Mouse (Mus musculus): ENCODE measurements around the gene Hmcn2. TPM values are rescaled to one million over a fixed set of nuclear protein-coding genes. Genes with fewer than 3 reads are reported as not detected.

Gene Hmcn2
- polyA plus RNA-seq, 1 experiment from 2014 or later = 0.64 TPM

GRCm38 (mm10) chr2:31446036-31446435 lies 131.8 kb downstream of the Hmcn2 start:
- H3K27me3 ChIP-seq = no peaks in the 10 kb centered on the region
- H3K9me3 ChIP-seq (replicated peaks) = no peaks in the 10 kb centered on the region
- peaks cover 12% of the 10 kb centered on the region for H3K4me1 ChIP-seq (replicated peaks)
- H3K9ac ChIP-seq = no peak overlapping the region
- 49% methylated on average over 4 of the region's 4 CpGs for WGBS (ENCODE audit: insufficient replicate concordance)
- no peak overlapping the region for H3K4me3 ChIP-seq (replicated peaks)
- no peaks in the 10 kb centered on the region for H3K36me3 ChIP-seq (replicated peaks)
- H3K4me2 ChIP-seq = no peak overlapping the region
- no peak overlapping the region for H3K27ac ChIP-seq (replicated peaks)
- no peak for ATAC-seq (ENCODE audit: insufficient read depth)

- Histone ChIP-seq H3K27ac (replicated peaks) (no peak overlapping the region), H3K27me3 (no peaks in the 10 kb centered on the region), H3K9me3 (replicated peaks) (no peaks in the 10 kb centered on the region), H3K4me3 (replicated peaks) (no peak overlapping the region), H3K36me3 (replicated peaks) (no peaks in the 10 kb centered on the region), H3K4me2 (no peak overlapping the region), H3K9ac (no peak overlapping the region), H3K4me1 (replicated peaks) (peaks cover 13% of the 10 kb centered on the region)
- ATAC-seq (ENCODE audit: insufficient read depth) = no peak
- 56% methylated on average over 4 of the region's 4 CpGs for WGBS (ENCODE audit: insufficient replicate concordance)
These were observed 132.2 kb downstream of the Hmcn2 start for GRCm38 (mm10) chr2:31446456-31446855.

DNA sequence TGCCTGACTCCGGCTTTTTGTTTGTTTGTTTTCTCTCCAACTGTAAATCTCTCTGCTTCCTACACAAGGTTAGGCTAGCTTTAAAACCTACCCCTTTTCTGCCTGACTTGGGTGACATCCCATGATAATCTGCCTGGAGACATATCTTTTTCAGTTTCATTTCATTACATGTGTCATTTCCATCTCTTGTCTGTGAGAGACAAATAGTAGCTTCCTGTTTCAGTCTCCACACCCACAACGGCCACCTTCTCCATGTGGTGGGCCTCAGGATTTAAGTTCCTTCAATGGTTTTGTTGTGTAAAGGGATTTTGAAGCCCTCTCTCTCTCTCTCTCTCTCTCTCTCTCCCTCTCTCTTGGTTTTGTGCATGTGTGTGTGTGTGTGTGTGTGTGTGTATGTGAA lies 133.3 kb downstream of the Hmcn2 start:
- Histone ChIP-seq H3K4me1 (replicated peaks) (peaks cover 21% of the 10 kb centered on the region), H3K27ac (replicated peaks) (no peak overlapping the region), H3K4me2 (no peak overlapping the region), H3K27me3 (no peaks in the 10 kb centered on the region), H3K9me3 (replicated peaks) (no peaks in the 10 kb centered on the region), H3K4me3 (replicated peaks) (no peak overlapping the region), H3K9ac (no peak overlapping the region), H3K36me3 (replicated peaks) (no peaks in the 10 kb centered on the region)
- WGBS (ENCODE audit: insufficient replicate concordance) = 46% methylated on average over 2 of the region's 2 CpGs
- ATAC-seq (ENCODE audit: insufficient read depth) = no peak

DNA sequence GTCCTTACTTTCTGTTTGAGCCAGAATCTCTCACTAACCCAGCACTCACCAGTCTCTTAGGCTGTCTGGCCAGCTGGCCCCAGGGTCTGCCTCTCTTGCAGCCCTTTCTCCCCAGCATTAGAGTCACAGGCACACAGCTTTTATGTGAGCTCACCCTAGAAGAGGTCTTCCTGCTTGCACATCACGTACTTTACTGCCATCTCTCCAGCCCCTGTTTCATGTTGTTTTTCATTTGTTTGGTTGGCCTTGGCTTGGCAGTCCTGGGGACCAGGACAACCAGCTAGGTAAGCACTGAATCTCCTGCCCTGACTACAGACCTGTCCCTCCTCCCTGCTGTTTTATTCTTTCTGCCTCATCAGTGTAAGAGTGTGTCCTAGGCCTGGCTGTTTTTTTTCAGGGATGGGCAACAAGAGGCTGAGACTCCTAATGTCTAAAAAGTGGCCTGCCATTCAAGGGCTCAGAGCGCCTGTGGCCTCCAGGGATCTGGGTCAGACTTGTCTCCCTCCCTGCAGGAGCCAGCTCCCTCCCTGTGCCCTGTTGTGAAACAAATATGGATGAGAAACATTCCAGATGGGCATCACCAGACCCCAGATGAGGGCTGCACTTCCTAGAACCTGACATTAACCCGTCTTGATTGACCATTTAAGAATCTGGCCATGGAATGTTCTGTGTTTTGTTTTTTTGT lies 134.7 kb downstream of the Hmcn2 start:
- H3K27me3 ChIP-seq = no peaks in the 10 kb centered on the region
- no peak overlapping the region for H3K9ac ChIP-seq
- no peak for ATAC-seq (ENCODE audit: insufficient read depth)
- peaks cover 34% of the 10 kb centered on the region for H3K4me1 ChIP-seq (replicated peaks)
- no peak overlapping the region for H3K4me2 ChIP-seq
- no peak overlapping the region for H3K4me3 ChIP-seq (replicated peaks)
- no peak overlapping the region for H3K27ac ChIP-seq (replicated peaks)
- no peaks in the 10 kb centered on the region for H3K9me3 ChIP-seq (replicated peaks)
- 59% methylated on average over 3 of the region's 3 CpGs for WGBS (ENCODE audit: insufficient replicate concordance)
- H3K36me3 ChIP-seq (replicated peaks) = no peaks in the 10 kb centered on the region

DNA sequence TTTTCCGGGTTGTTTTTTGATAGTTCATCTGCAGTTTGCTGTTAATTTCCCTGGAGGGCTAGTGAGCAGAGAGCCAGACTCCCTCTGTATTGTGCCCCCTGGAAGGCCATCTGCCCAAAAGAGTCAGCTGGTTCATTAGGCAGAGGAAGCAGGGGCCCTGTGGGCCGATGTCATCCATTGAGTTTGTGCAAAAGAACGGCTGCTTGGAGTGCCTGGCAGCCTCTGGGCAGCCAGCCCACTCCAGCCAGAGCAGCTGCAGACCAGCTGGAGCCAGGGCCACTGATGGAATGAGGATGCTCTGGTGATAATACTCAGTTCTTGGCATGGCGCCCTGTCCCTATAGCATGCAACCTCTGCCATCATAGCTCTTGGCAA lies 135.2 kb downstream of the Hmcn2 start:
- H3K4me2 ChIP-seq = no peak overlapping the region
- H3K4me3 ChIP-seq (replicated peaks) = no peak overlapping the region
- 53% methylated on average over 4 of the region's 4 CpGs for WGBS (ENCODE audit: insufficient replicate concordance)
- no peak overlapping the region for H3K27ac ChIP-seq (replicated peaks)
- no peak overlapping the region for H3K9ac ChIP-seq
- H3K9me3 ChIP-seq (replicated peaks) = no peaks in the 10 kb centered on the region
- H3K36me3 ChIP-seq (replicated peaks) = no peaks in the 10 kb centered on the region
- peaks cover 37% of the 10 kb centered on the region for H3K4me1 ChIP-seq (replicated peaks)
- H3K27me3 ChIP-seq = no peaks in the 10 kb centered on the region
- no peak for ATAC-seq (ENCODE audit: insufficient read depth)

DNA sequence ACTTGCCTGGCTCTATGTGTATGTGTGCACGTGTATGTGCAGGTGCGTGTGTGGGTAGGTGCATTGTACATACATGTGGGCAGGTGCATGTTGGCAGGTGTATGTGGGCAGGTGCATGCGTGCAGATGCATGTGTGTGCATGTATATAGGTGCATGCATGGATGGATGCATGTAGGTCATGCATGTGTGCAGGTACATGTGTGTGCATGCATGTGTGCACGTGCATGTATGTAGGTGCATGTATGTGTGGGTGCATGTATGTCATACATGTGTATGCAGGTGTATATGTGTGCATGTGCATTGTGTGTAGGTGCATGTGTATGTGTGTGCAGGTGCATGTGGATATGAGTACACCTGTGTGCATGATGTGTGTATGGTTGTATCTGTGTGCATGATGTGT lies 135.7 kb downstream of the Hmcn2 start:
- 76% methylated on average over 4 of the region's 4 CpGs for WGBS (ENCODE audit: insufficient replicate concordance)
- no peaks in the 10 kb centered on the region for H3K27me3 ChIP-seq

GRCm38 (mm10) chr2:31450661-31451060 lies 136.4 kb downstream of the Hmcn2 start:
- H3K4me1 ChIP-seq (replicated peaks) = peaks cover 44% of the 10 kb centered on the region
- H3K36me3 ChIP-seq (replicated peaks) = no peaks in the 10 kb centered on the region
- H3K27ac ChIP-seq (replicated peaks) = no peak overlapping the region
- H3K27me3 ChIP-seq = no peaks in the 10 kb centered on the region
- no peak overlapping the region for H3K9ac ChIP-seq
- no peak for ATAC-seq (ENCODE audit: insufficient read depth)
- no peak overlapping the region for H3K4me2 ChIP-seq
- 59% methylated on average over 3 of the region's 3 CpGs for whole genome bisulfite sequencing (ENCODE audit: insufficient replicate concordance)
- H3K4me3 ChIP-seq (replicated peaks) = no peak overlapping the region
- no peaks in the 10 kb centered on the region for H3K9me3 ChIP-seq (replicated peaks)

More for the DNA sequence above, 135.7 kb downstream of the Hmcn2 start:
- Histone ChIP-seq H3K4me3 (replicated peaks) (no peak overlapping the region), H3K36me3 (replicated peaks) (no peaks in the 10 kb centered on the region), H3K9ac (no peak overlapping the region), H3K9me3 (replicated peaks) (no peaks in the 10 kb centered on the region), H3K27ac (replicated peaks) (no peak overlapping the region), H3K4me2 (no peak overlapping the region), H3K4me1 (replicated peaks) (peaks cover 42% of the 10 kb centered on the region)
- no peak for ATAC-seq (ENCODE audit: insufficient read depth)

DNA sequence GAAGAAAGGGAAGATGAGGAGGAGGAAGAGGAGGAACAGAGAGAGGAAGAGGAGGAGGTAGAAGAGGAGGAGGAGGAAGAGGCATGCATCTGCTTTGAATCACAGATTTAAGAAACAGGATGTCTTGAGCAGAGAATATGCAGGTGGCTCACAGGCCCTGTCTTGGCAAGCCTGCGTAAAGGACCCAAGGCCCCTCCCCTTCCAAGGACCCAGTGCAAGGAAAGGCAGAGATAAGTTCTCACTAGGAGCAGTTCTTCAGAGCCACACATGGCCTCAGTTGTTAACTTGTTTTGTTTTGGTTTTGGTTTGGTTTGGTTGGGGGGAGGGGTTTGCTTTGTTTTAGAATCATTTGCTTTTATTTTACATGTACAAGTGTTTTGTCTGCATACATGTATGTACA lies 137.3 kb downstream of the Hmcn2 start:
- Histone ChIP-seq H3K4me2 (no peak overlapping the region), H3K27ac (replicated peaks) (no peak overlapping the region), H3K4me3 (replicated peaks) (no peak overlapping the region), H3K4me1 (replicated peaks) (peaks cover 44% of the 10 kb centered on the region), H3K9me3 (replicated peaks) (no peaks in the 10 kb centered on the region), H3K36me3 (replicated peaks) (no peaks in the 10 kb centered on the region), H3K9ac (no peak overlapping the region), H3K27me3 (no peaks in the 10 kb centered on the region)
- 20% methylated on average over 1 of the region's 1 CpGs for WGBS (ENCODE audit: insufficient replicate concordance)
- ATAC-seq (ENCODE audit: insufficient read depth) = no peak

DNA sequence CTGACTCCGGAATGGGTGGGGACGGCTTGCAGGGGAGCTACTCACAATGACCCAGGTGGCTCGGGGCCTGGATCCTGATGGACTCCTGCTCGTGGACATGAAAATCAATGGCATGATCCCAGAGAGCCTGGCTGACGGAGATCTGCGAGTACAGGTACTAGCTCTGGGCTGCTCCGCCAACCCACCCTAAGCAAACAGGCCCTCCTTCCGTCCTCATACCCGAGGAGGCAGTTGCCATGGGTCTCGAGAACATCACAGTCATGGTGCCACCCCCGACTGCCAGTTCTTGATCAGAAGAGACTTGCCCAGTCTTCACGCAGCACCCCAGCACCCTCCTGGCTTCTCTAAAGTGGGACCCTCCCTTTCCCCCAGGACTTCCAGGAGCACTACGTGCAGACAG lies 138.8 kb downstream of the Hmcn2 start:
- H3K9ac ChIP-seq = no peak overlapping the region
- peak overlapping the region; percentile 7; the same call in 1 of the 2 replicates for H3K27ac ChIP-seq (replicated peaks)
- WGBS (ENCODE audit: insufficient replicate concordance) = 55% methylated on average over 13 of the region's 13 CpGs
- H3K36me3 ChIP-seq (replicated peaks) = no peaks in the 10 kb centered on the region
- H3K27me3 ChIP-seq = no peaks in the 10 kb centered on the region
- H3K4me1 ChIP-seq (replicated peaks) = peaks cover 48% of the 10 kb centered on the region
- H3K4me3 ChIP-seq (replicated peaks) = no peak overlapping the region
- no peak overlapping the region; the same call in 1 of the 2 replicates for H3K4me2 ChIP-seq
- H3K9me3 ChIP-seq (replicated peaks) = no peaks in the 10 kb centered on the region
- ATAC-seq (ENCODE audit: insufficient read depth) = no peak

DNA sequence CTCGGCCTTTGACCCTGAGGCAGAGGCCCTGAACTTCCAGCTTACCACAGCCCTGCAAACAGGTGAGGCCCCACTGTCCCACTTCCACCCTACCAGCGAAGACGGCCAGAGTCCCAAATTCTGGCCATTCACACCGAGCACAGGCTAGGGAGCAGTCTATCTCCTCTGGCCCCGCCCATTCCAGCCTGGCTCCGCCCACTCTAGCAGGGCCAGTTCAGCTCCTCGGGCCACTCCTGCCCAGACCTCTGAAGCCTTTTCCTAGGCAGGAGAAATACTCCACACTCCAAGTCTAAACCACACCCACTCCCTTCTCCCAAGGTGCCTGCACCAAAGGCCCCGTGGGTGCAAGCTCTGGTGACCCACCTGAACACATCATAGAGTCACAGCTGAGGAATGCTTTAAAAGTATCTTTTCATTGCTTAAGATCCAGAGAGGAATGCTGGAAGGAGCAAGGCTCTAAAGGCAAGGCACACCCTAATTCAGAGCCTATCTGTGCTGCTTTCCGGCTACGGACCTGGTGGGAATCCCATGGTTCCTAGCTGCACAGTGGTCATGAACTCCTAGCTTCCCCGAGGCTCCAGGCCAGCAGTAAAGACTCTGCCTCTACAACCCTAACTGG lies 139.5 kb downstream of the Hmcn2 start:
- Histone ChIP-seq H3K9ac (no peak overlapping the region), H3K4me3 (replicated peaks) (no peak overlapping the region), H3K9me3 (replicated peaks) (no peaks in the 10 kb centered on the region), H3K36me3 (replicated peaks) (no peaks in the 10 kb centered on the region), H3K4me2 (no peak overlapping the region; the same call in 1 of the 2 replicates), H3K27ac (replicated peaks) (peak overlapping the region; percentile 53; the same call in 1 of the 2 replicates), H3K27me3 (peaks cover 5% of the 10 kb centered on the region; the same call in 1 of the 2 replicates), H3K4me1 (replicated peaks) (peaks cover 49% of the 10 kb centered on the region)
- WGBS (ENCODE audit: insufficient replicate concordance) = 40% methylated on average over 11 of the region's 11 CpGs
- peak; percentile 35 for ATAC-seq (ENCODE audit: insufficient read depth)

- H3K27me3 ChIP-seq = peaks cover 7% of the 10 kb centered on the region
- H3K4me2 ChIP-seq = no peak overlapping the region
- no peak for ATAC-seq (ENCODE audit: insufficient read depth)
- 49% methylated on average over 8 of the region's 8 CpGs for WGBS (ENCODE audit: insufficient replicate concordance)
- H3K36me3 ChIP-seq (replicated peaks) = no peaks in the 10 kb centered on the region
- H3K9ac ChIP-seq = no peak overlapping the region
- peaks cover 49% of the 10 kb centered on the region for H3K4me1 ChIP-seq (replicated peaks)
- no peaks in the 10 kb centered on the region for H3K9me3 ChIP-seq (replicated peaks)
- H3K27ac ChIP-seq (replicated peaks) = peak overlapping the region; percentile 53; the same call in 1 of the 2 replicates
- H3K4me3 ChIP-seq (replicated peaks) = no peak overlapping the region
These were observed 140.1 kb downstream of the Hmcn2 start for GRCm38 (mm10) chr2:31454280-31454679.

Measured in liver, embryonic 15.5 days (tissue).